Mouse (Mus musculus) E14TG2a.4 (cell line): ENCODE measurements around the gene Kcnh6.
A peak's percentile ranks its signal among the peaks of the same experiment; 100 is the strongest.
"Not testable (repeated sequence)": the region's sequence is repeated elsewhere in the genome, so short reads cannot be mapped to it uniquely, and the experiment has no call there.

Experiments
- H3K27me3 ChIP-seq: 2 replicates; pipeline ENCODE4 v1.6.1; 2014; ENCODE audit warnings: low read length, control low read depth; ENCODE audit not compliant: insufficient read depth
- H3K36me3 ChIP-seq: 2 replicates; pipeline ENCODE4 v1.6.1; 2014; ENCODE audit warnings: low read length, control low read depth; ENCODE audit not compliant: insufficient read depth
- H3K4me1 ChIP-seq: replicated peaks from 2 replicates; pipeline ENCODE4 v1.6.1; 2014; ENCODE audit warnings: low read depth, low read length, control low read depth
- H3K4me3 ChIP-seq: replicated peaks from 2 replicates; pipeline ENCODE4 v1.5.1; 2014; ENCODE audit warnings: mild to moderate bottlenecking, low read length
- H3K9me3 ChIP-seq: 2 replicates; pipeline ENCODE4 v1.6.1; 2014; ENCODE audit warnings: low read length, control low read depth
- CTCF ChIP-seq: conservative IDR thresholded peaks from 2 replicates; pipeline ENCODE4 v1.5.1; 2014; ENCODE audit warnings: low read length
- NANOG ChIP-seq: IDR thresholded peaks from 2 replicates; pipeline ENCODE4 v1.6.1; 2014; ENCODE audit warnings: borderline replicate concordance, low read length, mixed read lengths
- POU5F1 ChIP-seq: IDR thresholded peaks from 2 replicates; pipeline ENCODE4 v1.6.1; 2014; ENCODE audit warnings: low read length, borderline replicate concordance

Kcnh6 gene

DNA sequence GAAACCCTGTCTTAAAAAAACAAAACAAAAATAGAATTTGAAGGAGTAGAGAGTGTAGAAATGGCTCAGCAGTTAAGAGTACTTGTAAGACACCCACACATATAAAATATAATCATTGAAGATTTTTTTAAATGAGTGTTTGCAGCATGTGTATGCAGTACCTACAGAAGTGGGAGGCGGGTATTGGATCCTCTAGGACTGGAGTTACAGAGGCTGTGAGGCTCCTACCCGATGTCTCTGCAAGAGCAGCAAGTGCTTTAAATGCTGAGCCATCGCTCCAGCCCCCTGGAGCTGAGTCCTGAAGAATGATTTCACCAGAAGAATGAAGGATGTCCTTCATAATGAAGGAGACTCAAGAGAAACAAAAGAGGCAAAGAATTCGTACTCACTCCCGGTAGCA is 55.8 kb downstream of the Kcnh6 start:
- H3K4me3 ChIP-seq, result no peak overlapping the region
- peaks cover 2% of the 10 kb centered on the region for H3K27me3 ChIP-seq
- H3K4me1 ChIP-seq, result peaks cover 16% of the 10 kb centered on the region
- no peak for TF ChIP-seq POU5F1
- no peak for TF ChIP-seq NANOG
- no peak for TF ChIP-seq CTCF
- no peaks in the 10 kb centered on the region for H3K9me3 ChIP-seq
- peaks cover 15% of the 10 kb centered on the region for H3K36me3 ChIP-seq

DNA sequence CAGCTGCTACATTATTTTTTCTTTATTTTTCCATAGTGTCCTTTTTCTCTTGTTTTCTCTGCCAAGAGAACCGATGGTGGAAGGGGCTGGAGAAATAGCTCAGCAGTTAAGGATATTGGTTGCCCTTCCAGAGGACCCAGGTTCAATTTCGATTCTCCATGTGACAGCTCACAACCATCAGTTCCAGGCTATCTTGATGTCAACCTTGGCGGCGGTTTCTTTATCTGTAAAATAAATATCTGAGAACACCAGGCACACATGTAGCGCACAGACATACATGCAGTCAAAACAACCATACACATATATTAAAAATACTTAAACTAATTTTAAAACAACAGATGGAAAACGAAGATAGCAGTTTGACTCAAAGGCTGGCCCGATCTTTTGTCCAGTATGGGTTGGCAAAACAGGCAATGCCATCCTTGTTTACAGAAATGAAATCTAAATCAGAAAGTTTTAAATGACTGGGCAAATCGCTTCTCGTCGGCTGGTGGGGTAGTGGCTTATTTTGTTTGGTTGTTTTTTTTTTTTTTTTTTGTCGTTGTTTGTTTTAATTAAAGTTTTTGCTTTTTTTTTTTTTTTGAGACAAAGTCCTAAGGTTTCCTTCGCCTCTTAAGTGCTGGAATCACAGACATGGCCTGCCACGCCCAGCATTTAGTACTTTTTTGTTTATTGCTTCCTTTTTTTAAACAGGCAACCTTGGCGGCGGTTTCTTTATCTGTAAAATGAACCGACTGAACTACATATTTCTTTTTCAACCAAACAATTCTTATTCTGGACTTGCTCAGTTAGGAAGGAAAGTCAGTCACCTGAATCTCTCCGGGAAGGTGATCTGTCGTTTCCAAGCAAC is 57.4 kb downstream of the Kcnh6 start:
- peak overlapping the region; percentile 100 for H3K4me3 ChIP-seq
- peaks cover 16% of the 10 kb centered on the region for H3K4me1 ChIP-seq
- peaks cover 7% of the 10 kb centered on the region; the same call in 1 of the 2 replicates for H3K36me3 ChIP-seq
- peaks cover 2% of the 10 kb centered on the region for H3K27me3 ChIP-seq
- TF ChIP-seq POU5F1 (no peak), NANOG (no peak), CTCF (no peak)
- no peaks in the 10 kb centered on the region for H3K9me3 ChIP-seq

DNA sequence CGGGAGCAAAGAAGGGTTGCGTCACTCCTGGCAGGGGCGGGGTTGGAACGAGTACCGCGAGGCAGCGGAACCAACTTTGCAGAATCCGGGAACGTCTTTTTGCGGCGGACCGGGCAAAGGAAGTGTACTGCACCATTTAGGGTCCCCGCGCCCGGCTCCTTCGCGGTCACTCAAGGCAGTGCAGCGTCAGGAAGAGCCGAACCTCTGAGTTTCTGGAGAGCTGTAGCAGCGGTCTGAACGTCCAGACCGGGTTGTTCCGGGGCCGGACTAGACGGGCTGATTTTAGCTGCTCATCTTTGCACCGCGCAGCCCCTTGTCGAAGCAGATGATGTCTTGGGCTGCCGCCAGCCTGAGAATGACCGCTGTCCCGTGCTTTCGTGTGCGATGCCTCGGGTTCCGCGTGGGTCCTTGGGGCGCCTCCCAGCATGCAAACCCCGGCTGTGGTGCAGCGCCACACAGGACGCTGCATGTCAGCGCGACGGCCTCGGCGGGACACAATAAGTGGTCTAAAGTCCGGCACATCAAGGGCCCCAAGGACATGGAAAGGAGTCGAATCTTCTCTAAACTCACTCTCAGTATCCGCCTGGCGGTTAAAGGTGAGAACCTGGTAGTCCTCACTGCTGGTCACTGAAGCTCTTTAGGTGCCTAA is 58.1 kb downstream of the Kcnh6 start, which contains the start of gene Taco1:
Gene Taco1, plus strand, starts transcription at position 139 of the 649 bp plus-strand sequence.
- H3K27me3 ChIP-seq, result peaks cover 2% of the 10 kb centered on the region
- H3K4me1 ChIP-seq, result peaks cover 16% of the 10 kb centered on the region
- TF ChIP-seq NANOG (no peak), POU5F1 (peak; percentile 27; the same call in 1 of the 2 replicates), CTCF (peak; percentile 35)
- H3K36me3 ChIP-seq, result peaks cover 11% of the 10 kb centered on the region
- no peaks in the 10 kb centered on the region for H3K9me3 ChIP-seq
- H3K4me3 ChIP-seq, result peak within 1 kb of the TSS; percentile 100

DNA sequence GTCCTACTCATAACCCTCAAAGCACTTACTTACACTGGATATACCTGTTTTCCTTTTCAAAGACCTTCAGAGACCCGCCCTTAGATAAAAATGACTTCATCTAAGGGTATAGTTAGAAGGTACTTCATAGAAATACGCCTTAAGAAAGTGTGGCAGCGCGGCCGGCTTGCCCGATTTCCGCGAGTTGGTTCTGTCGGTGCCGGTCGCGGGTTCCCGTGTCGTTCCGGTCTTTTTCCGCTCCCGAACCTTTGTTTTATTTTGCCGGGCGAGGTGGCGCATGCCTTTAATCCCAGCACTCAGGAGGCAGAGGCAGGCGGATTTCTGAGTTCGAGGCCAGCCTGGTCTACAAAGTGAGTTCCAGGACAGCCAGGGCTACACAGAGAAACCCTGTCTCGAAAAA is 58.7 kb downstream of the Kcnh6 start:
- peaks cover 16% of the 10 kb centered on the region for H3K4me1 ChIP-seq
- H3K36me3 ChIP-seq, result peaks cover 14% of the 10 kb centered on the region
- peak overlapping the region; percentile 100 for H3K4me3 ChIP-seq
- not testable (repeated sequence) for H3K9me3 ChIP-seq, H3K27me3 ChIP-seq

DNA sequence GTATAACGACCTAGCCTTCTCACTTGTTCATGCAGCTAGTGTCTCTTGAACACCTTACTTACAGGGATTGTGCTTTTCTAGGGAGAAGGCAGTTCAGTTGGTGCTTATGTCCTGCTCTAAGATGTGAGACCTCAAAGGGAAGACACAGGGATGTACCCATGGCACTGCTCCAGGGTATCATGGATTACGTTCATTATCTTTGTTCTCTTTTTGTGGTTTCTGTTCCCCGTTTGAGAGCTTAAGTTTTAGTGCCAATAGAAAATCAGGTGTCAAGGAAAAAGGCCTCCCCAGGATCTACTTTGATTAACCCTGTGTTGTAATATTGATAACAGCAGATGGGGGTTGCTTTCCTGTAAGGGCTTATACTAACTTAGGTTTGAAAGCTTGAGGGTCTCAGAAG is 65.8 kb downstream of the Kcnh6 start:
- Histone ChIP-seq H3K4me1 (no peaks in the 10 kb centered on the region), H3K36me3 (peaks cover 37% of the 10 kb centered on the region), H3K9me3 (no peaks in the 10 kb centered on the region), H3K4me3 (no peak overlapping the region), H3K27me3 (no peaks in the 10 kb centered on the region)
- TF ChIP-seq POU5F1 (no peak), NANOG (no peak), CTCF (no peak)

DNA sequence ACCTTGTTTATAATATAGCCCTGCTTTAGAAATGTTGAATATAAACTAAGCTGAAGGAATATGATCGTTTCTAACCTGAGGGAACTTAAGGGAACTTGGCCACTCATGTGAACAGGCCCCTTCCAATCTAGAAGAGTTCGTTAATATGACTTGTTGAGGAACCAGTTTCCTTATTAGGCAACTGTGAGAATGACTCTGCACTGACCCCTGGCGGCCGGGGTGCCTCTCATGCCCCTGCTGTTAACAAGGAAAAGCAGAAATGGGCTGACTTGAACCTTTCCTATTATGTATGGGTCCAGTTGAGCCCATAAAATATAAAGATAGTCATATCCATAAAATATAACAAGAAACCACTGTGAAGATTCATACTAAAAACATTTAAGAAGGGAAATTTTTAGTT is 68.4 kb downstream of the Kcnh6 start:
- no peaks in the 10 kb centered on the region for H3K9me3 ChIP-seq

More for the DNA sequence above, 68.4 kb downstream of the Kcnh6 start:
- no peaks in the 10 kb centered on the region for H3K27me3 ChIP-seq
- no peaks in the 10 kb centered on the region for H3K4me1 ChIP-seq
- peak; percentile 91 for TF ChIP-seq CTCF
- TF ChIP-seq NANOG, result no peak
- TF ChIP-seq POU5F1, result no peak
- H3K4me3 ChIP-seq, result no peak overlapping the region
- H3K36me3 ChIP-seq, result peaks cover 26% of the 10 kb centered on the region
